Mouse (Mus musculus) midbrain, postnatal 0 days (tissue): ENCODE measurements around the gene Mrpl38. TPM values are rescaled to one million over a fixed set of nuclear protein-coding genes. Genes with fewer than 3 reads are reported as not detected.

Experiments
- ATAC-seq: fragments of 200-750 bp; cut with Nextera tagmentation; 2 replicates; pipeline ENCODE4 v1.8.0; 2017; ENCODE audit warnings: moderate number of reproducible peaks, mild to moderate bottlenecking, moderate TSS enrichment, moderate library complexity; ENCODE audit not compliant: low FRiP score
- DNase-seq: peaks from one replicate; pipeline ENCODE4 v3.0.0-alpha.2; 2015; ENCODE audit warnings: low spot score
- H3K27ac ChIP-seq: fragments of 300-500 bp; sonication (generic); 2 replicates; pipeline ENCODE4 v1.5.1; 2014; ENCODE audit warnings: low read depth, mild to moderate bottlenecking, low read length, mixed read lengths
- H3K27me3 ChIP-seq: fragments of 300-500 bp; sonication (generic); 2 replicates; pipeline ENCODE4 v1.6.1; 2014; ENCODE audit warnings: low read length, control low read depth, mixed read lengths; ENCODE audit not compliant: insufficient read depth
- H3K36me3 ChIP-seq: fragments of 300-500 bp; sonication (generic); 2 replicates; pipeline ENCODE4 v1.6.1; 2014; ENCODE audit warnings: low read length, control low read depth, mixed read lengths; ENCODE audit not compliant: insufficient read depth
- H3K4me1 ChIP-seq: fragments of 300-500 bp; sonication (generic); 2 replicates; pipeline ENCODE4 v1.6.1; 2014; ENCODE audit warnings: mild to moderate bottlenecking, control low read depth, antibody characterized with exemption, low read length, mixed read lengths; ENCODE audit not compliant: insufficient read depth
- H3K4me2 ChIP-seq: fragments of 300-500 bp; sonication (generic); 2 replicates; pipeline ENCODE4 v1.6.1; 2014; ENCODE audit warnings: low read depth, mild to moderate bottlenecking, low read length, mixed read lengths; ENCODE audit not compliant: poor library complexity, severe bottlenecking
- H3K4me3 ChIP-seq: fragments of 300-500 bp; sonication (generic); 2 replicates; pipeline ENCODE4 v1.5.1; 2014; ENCODE audit warnings: low read depth, mild to moderate bottlenecking, low read length, moderate library complexity
- H3K9ac ChIP-seq: fragments of 300-500 bp; sonication (generic); replicated peaks from 2 replicates; pipeline ENCODE4 v1.6.1; 2014; ENCODE audit warnings: mild to moderate bottlenecking, low read length, moderate library complexity, mixed read lengths; ENCODE audit not compliant: poor library complexity, severe bottlenecking
- H3K9me3 ChIP-seq: fragments of 300-500 bp; sonication (generic); 2 replicates; pipeline ENCODE4 v1.6.1; 2016; ENCODE audit warnings: low read length, control low read depth
- CTCF ChIP-seq: IDR thresholded peaks from 2 replicates; pipeline ENCODE4 v1.5.1; 2016; ENCODE audit warnings: antibody characterized with exemption, mild to moderate bottlenecking
- WGBS: fragments of 180-500 bp; shearing (Covaris S2); extraction: QIAGEN DNeasy Blood & Tissue Kit; methylation state at CpG from one replicate; pipeline ENCODE4 v1.1.7; 2014; 5-methylcytosine and 5-hydroxymethylcytosine counted together
- polyA plus RNA-seq: library from polyadenylated mRNA; unstranded; fragments of >200 nt; fragmentation: Nextera tagmentation; extraction: Ambion mirVana; gene quantifications from 2 replicates; pipeline ENCODE4 v1.2.1, GENCODE M21; 2015
- total RNA-seq: library from RNA; depleted of rRNA; stranded (reverse); fragments of >200 nt; gene quantifications from 2 replicates; pipeline ENCODE4 v1.2.3, GENCODE M21; 2014

Gene Mrpl38
- total and polyA plus RNA-seq, 2 experiments from 2014 or later: 77.0 to 100 TPM

DNA sequence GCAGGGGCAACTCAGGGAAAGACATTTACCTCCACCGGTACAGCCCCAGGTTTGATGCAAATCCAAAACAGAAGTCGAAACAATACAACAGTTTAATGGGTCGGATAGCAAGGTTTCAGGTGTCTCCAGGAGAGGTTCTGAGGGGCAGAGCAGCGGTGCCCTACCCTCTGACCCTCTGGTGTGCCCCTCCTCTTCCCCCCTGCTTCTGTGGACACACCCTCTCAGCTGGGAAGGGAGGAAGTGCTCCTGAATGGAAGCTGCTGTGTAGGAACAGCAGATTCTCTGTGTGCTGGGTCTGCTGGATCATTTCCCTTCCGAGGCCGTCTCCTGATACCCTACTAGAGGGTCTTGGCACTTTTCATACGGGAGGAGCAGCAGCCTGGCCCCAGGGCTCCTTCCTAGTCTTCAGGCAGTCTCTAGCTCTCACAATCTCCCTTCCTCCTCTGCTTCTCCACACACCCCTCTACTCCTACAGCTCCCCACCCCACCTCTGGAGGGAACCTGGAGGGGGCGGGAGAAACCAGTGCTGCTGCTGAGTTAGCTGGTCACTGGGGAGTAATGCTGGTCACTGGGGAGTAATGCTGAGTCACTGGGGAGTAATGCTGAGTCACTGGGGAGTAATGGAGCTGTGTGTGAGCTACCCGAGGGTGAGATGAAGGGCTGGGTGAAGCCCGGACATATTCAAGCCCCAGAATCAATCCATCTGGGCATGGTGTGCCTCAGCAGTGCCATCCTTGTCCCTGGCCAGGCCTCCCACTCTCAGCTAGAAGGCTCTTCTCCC lies 3.7 kb upstream of the Mrpl38 start:
- H3K9me3 ChIP-seq: no peaks in the 10 kb centered on the region
- H3K27me3 ChIP-seq: no peaks in the 10 kb centered on the region
- no peak for ATAC-seq
- DNase-seq: no peak
- no peaks in the 10 kb centered on the region for H3K4me1 ChIP-seq
- no peak overlapping the region for H3K4me2 ChIP-seq
- no peak overlapping the region for H3K27ac ChIP-seq
- no peak for TF ChIP-seq CTCF
- no peak overlapping the region for H3K4me3 ChIP-seq
- H3K9ac ChIP-seq: no peak overlapping the region
- WGBS: 77% methylated on average over 10 of the region's 10 CpGs
- H3K36me3 ChIP-seq: peaks cover 41% of the 10 kb centered on the region

DNA sequence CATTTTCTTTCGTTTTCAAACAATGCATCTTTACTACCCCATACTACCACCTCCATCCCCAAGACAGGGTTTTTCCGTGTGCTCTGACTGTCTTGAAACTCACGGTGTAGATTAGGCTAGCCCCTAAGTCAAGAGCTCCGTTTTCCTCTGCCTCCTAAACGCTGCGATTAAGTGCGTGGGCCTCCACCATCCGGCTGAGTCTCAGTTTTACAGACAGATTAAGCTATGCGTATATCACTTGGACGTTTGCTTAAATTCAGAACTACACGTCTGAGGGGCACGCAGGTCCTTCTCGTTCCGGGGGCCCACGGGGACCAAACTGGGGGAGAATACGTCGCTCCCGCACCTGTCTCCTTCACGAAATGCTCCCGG lies 586 bp downstream of the Mrpl38 start:
- no peaks in the 10 kb centered on the region for H3K9me3 ChIP-seq
- WGBS: under 1% methylated on average over 20 of the region's 20 CpGs
- DNase-seq: no peak
- H3K4me1 ChIP-seq: no peaks in the 10 kb centered on the region
- H3K27me3 ChIP-seq: no peaks in the 10 kb centered on the region
- H3K9ac ChIP-seq: peak overlapping the region; percentile 76
- peaks cover 28% of the 10 kb centered on the region for H3K36me3 ChIP-seq
- H3K4me3 ChIP-seq: peak overlapping the region; percentile 85
- TF ChIP-seq CTCF: no peak
- H3K4me2 ChIP-seq: peak overlapping the region; percentile 80
- ATAC-seq: no peak; the same call in 1 of the 2 replicates
- peak overlapping the region; percentile 67; the same call in 1 of the 2 replicates for H3K27ac ChIP-seq

DNA sequence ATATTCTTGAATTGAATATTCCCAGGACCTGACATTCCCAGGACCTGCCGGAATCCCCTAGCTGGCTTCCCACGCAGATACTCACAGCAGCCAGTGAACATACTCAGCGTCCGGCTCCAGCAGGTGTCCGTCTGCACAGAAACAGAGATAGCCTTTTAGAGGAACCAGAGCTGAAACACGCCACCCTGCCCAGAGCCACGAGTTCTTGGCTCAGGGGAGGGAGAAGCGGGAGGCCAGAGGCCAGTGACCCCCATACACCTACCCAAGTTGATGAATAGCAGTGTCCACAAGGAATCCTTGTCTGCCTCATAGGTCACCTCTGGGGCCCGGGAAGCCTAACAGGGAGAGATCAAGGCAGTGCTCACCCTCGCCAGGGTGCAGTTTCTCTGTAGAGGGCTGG lies 4.5 kb downstream of the Mrpl38 start:
- Histone ChIP-seq H3K27me3 (no peaks in the 10 kb centered on the region), H3K4me3 (no peak overlapping the region), H3K27ac (no peak overlapping the region), H3K4me2 (no peak overlapping the region), H3K9ac (no peak overlapping the region), H3K9me3 (no peaks in the 10 kb centered on the region), H3K36me3 (peaks cover 25% of the 10 kb centered on the region), H3K4me1 (peaks cover 6% of the 10 kb centered on the region; the same call in 1 of the 2 replicates)
- ATAC-seq: no peak
- no peak for TF ChIP-seq CTCF
- 93% methylated on average over 10 of the region's 10 CpGs for WGBS
- no peak for DNase-seq

DNA sequence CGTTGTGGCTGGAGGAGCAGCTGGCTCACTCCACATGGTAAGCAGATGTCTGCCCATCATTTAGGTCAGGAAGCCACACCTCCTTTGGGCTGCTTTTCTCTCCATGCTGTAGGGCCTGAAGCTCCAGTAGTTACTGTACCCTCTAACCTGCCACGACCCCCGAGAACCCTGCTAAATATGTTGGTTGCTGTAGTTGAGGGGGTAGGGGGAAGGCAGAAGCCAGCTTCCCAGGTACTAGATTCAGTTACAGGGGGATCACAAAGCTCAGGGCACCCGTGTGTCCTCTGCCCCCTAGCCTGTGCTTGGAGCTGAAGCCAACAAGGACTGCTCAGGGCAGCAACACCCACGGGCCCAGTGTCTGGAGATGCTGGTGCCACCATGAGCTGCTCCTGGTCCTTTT lies 5.2 kb downstream of the Mrpl38 start:
- DNase-seq (no peak), ATAC-seq (no peak)
- Histone ChIP-seq H3K4me2 (no peak overlapping the region), H3K36me3 (peaks cover 25% of the 10 kb centered on the region), H3K4me1 (peaks cover 6% of the 10 kb centered on the region; the same call in 1 of the 2 replicates), H3K27me3 (no peaks in the 10 kb centered on the region), H3K9ac (no peak overlapping the region), H3K9me3 (no peaks in the 10 kb centered on the region), H3K27ac (no peak overlapping the region), H3K4me3 (no peak overlapping the region)
- TF ChIP-seq CTCF: no peak
- WGBS: 82% methylated on average over 5 of the region's 5 CpGs

DNA sequence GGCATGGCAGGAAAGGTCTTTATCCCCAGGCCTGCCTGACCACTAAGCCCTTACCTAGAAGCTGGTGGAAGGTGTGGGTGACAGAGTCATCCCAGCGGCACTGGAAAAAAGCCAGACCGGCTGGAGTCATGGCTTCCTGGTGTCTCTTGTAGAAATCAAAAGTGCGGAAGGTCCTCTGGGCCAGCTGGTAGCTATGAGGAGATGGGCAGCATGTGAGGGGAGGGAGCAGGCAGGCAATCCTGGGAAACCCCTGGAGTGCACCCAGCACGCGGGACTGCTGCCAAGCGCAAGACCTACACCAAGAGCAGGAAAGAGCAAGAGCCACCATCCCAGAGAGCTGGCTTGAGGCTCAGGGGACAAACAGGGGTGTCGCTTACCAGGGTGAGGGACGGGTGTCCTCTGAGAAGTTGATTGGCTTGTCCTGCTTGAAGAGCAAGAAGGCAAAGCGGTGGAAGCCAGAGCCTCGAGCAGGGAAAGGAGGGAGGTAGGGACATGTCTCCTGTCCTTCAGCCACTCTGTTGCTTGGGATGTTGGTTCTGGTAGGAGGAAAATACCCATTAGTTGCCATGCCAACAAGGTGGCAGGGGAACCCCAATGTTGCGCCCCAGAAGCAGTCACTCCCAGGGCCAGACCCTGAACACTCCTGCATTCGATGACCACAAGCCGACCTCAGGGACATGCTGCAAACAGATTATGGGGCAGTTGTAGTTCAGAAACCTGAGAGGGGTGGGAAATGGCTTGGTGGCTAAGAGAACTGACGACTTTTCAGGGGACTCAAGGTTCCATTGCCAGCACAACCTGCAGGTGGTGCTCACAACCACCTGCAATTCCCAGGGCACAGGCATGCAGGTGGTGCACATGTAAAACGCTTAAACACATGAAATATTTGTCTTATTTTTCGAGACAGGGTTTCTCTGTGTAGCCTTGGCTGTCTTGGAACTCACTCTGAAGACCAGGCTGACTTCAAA lies 6.0 kb downstream of the Mrpl38 start:
- Histone ChIP-seq H3K36me3 (peaks cover 25% of the 10 kb centered on the region), H3K9ac (no peak overlapping the region), H3K4me1 (peaks cover 6% of the 10 kb centered on the region; the same call in 1 of the 2 replicates), H3K27ac (no peak overlapping the region), H3K27me3 (no peaks in the 10 kb centered on the region), H3K9me3 (no peaks in the 10 kb centered on the region), H3K4me3 (no peak overlapping the region), H3K4me2 (no peak overlapping the region)
- WGBS: 85% methylated on average over 16 of the region's 16 CpGs
- DNase-seq (no peak), ATAC-seq (no peak)
- TF ChIP-seq CTCF: peak; percentile 63
